ENCODE assay signal across 8 mouse cellular contexts in the genomic region with DNA sequence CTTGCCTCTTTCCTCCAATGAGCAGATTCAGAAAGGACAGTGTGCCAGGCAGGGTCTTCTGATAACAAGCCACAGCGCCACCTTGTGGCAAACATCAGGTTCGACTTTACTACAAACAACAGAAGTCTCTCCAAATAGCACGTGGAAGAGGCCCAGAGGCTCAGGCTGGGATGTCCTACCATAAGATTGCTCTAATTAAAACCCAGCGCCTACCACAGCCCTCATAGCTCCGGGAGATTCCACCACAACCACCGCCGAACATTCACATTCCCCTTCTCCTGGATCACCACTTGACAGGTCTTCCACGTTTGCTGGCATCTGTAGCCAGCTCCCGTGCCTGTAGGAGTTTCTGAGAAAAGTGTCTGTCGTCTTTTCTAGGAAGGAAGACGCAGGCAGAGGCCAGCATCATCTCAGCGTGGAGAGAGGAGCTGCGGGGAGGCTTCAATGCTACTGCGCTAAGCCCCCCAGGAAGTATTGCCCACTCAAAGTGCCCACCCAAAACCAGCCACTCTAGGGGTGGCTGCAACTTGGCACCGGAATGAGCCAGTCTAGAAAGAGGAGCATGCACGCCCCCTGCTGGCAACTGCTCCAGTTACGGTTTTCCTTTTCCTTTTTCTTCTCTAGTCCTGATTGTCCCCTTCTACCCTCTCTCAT. TPM values are rescaled to one million over a fixed set of nuclear protein-coding genes. Genes with fewer than 3 reads are reported as not detected.
DNase-seq lines count a peak whose midpoint lies in the region; ATAC-seq and TF ChIP-seq lines count a peak whose summit lies in the region.

No protein-coding gene starts in this region.

- H3K36me3 ChIP-seq in intestine, embryonic 15.5 days, result no peaks in the 10 kb centered on the region
- no peaks in the 10 kb centered on the region for H3K36me3 ChIP-seq in limb, embryonic 14.5 days (ENCODE audit: control insufficient read depth, insufficient read depth, low read length)
- H3K36me3 ChIP-seq in midbrain, embryonic 15.5 days (replicated peaks), result no peaks in the 10 kb centered on the region
- H3K36me3 ChIP-seq in spleen, adult 2 months (ENCODE audit: control insufficient read depth, insufficient read depth, low read length), result no peaks in the 10 kb centered on the region

- DNase-seq in urinary bladder, postnatal 14 days (ENCODE audit: low spot score), result peak; percentile 71
- no peak for DNase-seq in urinary bladder, postnatal 10 days (ENCODE audit: low spot score)
- DNase-seq in gastrocnemius, postnatal 36 days, result peak; percentile 50 to 58
- peak; percentile 90 for DNase-seq in limb, embryonic 14.5 days (ENCODE audit: low spot score)
- DNase-seq in spleen, adult 2 months (ENCODE audit: low read depth in 1 of 2, low spot score in 2 of 2), result peak; percentile 59 to 71

- 12% methylated on average over 17 of the region's 17 CpGs for WGBS in intestine, embryonic 15.5 days
- 14% methylated on average over 17 of the region's 17 CpGs for WGBS in limb, embryonic 14.5 days
- 8% methylated on average over 17 of the region's 17 CpGs for WGBS in midbrain, embryonic 15.5 days
- 6% methylated on average over 17 of the region's 17 CpGs for WGBS in spleen, adult 2 months

- H3K4me1 ChIP-seq in cortical plate, adult 2 months (ENCODE audit: control insufficient read depth, insufficient read depth, low read length), result no peaks in the 10 kb centered on the region
- H3K4me1 ChIP-seq in intestine, embryonic 15.5 days (replicated peaks), result peaks cover 13% of the 10 kb centered on the region; the same call in 1 of the 2 replicates
- peaks cover 7% of the 10 kb centered on the region for H3K4me1 ChIP-seq in limb, embryonic 14.5 days (ENCODE audit: control insufficient read depth, insufficient read depth, low read length)
- H3K4me1 ChIP-seq in midbrain, embryonic 15.5 days, result peaks cover 11% of the 10 kb centered on the region
- no peaks in the 10 kb centered on the region for H3K4me1 ChIP-seq in spleen, adult 2 months (ENCODE audit: control insufficient read depth, insufficient read depth, insufficient read length)

- no peak overlapping the region for H3K4me3 ChIP-seq in cortical plate, adult 2 months (ENCODE audit: insufficient read depth, low read length)
- peak overlapping the region; percentile 29 for H3K4me3 ChIP-seq in intestine, embryonic 15.5 days (replicated peaks)
- peak overlapping the region; percentile 21; the same call in 1 of the 2 replicates for H3K4me3 ChIP-seq in limb, embryonic 14.5 days (replicated peaks; ENCODE audit: low read length)
- H3K4me3 ChIP-seq in midbrain, embryonic 15.5 days, result peak overlapping the region; percentile 22
- peak overlapping the region; percentile 31; the same call in 1 of the 2 replicates for H3K4me3 ChIP-seq in spleen, adult 2 months (ENCODE audit: extremely low read depth, insufficient read depth, insufficient read length)

- peak; percentile 15 for ATAC-seq in intestine, embryonic 15.5 days
- ATAC-seq in limb, embryonic 14.5 days (ENCODE audit: low FRiP score, low read depth), result 0 out of 2 replicates have a peak, but pooled peaks have one; percentile 16
- no peak for ATAC-seq in midbrain, embryonic 15.5 days (replicated peaks)

- no peak overlapping the region for H3K27ac ChIP-seq in cortical plate, adult 2 months (ENCODE audit: insufficient read depth, low read length)
- peak overlapping the region; percentile 27; the same call in 1 of the 2 replicates for H3K27ac ChIP-seq in intestine, embryonic 15.5 days
- H3K27ac ChIP-seq in limb, embryonic 14.5 days (replicated peaks; ENCODE audit: low read depth, low read length), result no peak overlapping the region
- peak overlapping the region; percentile 59; the same call in 1 of the 2 replicates for H3K27ac ChIP-seq in midbrain, embryonic 15.5 days
- no peak overlapping the region for H3K27ac ChIP-seq in spleen, adult 2 months (ENCODE audit: insufficient read depth, low read length)

- H3K27me3 ChIP-seq in intestine, embryonic 15.5 days (replicated peaks), result no peaks in the 10 kb centered on the region
- H3K27me3 ChIP-seq in limb, embryonic 14.5 days (ENCODE audit: control insufficient read depth, insufficient read depth, low read length), result no peaks in the 10 kb centered on the region
- H3K27me3 ChIP-seq in midbrain, embryonic 15.5 days (replicated peaks), result no peaks in the 10 kb centered on the region
- H3K27me3 ChIP-seq in spleen, adult 2 months (ENCODE audit: control insufficient read depth, insufficient read depth, low read length), result no peaks in the 10 kb centered on the region

- intact Hi-C loops in gastrocnemius, postnatal 36 days (cut with DNase I), result loop anchor here (5.0 kb wide), 1 partner anchor 721 kb away; no protein-coding TSS in a partner anchor

- H3K9me3 ChIP-seq in intestine, embryonic 15.5 days, result no peaks in the 10 kb centered on the region
- H3K9me3 ChIP-seq in limb, embryonic 14.5 days (ENCODE audit: control insufficient read depth, low read length), result no peaks in the 10 kb centered on the region
- no peaks in the 10 kb centered on the region for H3K9me3 ChIP-seq in midbrain, embryonic 15.5 days

- TF ChIP-seq POLR2A in cortical plate, adult 2 months (IDR thresholded peaks at IDR 0.05; ENCODE audit: extremely low read depth, insufficient read depth, low read length), result no peak
- TF ChIP-seq POLR2A in limb, embryonic 14.5 days (IDR thresholded peaks at IDR 0.05; ENCODE audit: borderline replicate concordance, extremely low read depth, insufficient read depth, insufficient read length), result no peak
- TF ChIP-seq POLR2A in spleen, adult 2 months (IDR thresholded peaks at IDR 0.05; ENCODE audit: low read depth, low read length), result no peak

- no peak overlapping the region; the same call in 1 of the 2 replicates for H3K9ac ChIP-seq in intestine, embryonic 15.5 days
- H3K9ac ChIP-seq in limb, embryonic 14.5 days (ENCODE audit: low read depth, low read length, severe bottlenecking), result peak overlapping the region; percentile 13; the same call in 1 of the 2 replicates
- H3K9ac ChIP-seq in midbrain, embryonic 15.5 days, result no peak overlapping the region

- TF ChIP-seq CTCF in cortical plate, adult 2 months (IDR thresholded peaks at IDR 0.05; ENCODE audit: extremely low read depth, insufficient read depth, low read length), result peak; percentile 62
- TF ChIP-seq CTCF in spleen, adult 2 months (IDR thresholded peaks at IDR 0.05; ENCODE audit: extremely low read depth, insufficient read depth, insufficient read length, insufficient replicate concordance), result peak; percentile 57; the same call in 1 of the 2 replicates

- peak overlapping the region; percentile 57 for H3K4me2 ChIP-seq in intestine, embryonic 15.5 days (replicated peaks)
- peak overlapping the region; percentile 45 for H3K4me2 ChIP-seq in limb, embryonic 14.5 days (replicated peaks; ENCODE audit: low read depth, low read length, severe bottlenecking)
- H3K4me2 ChIP-seq in midbrain, embryonic 15.5 days, result peak overlapping the region; percentile 49

RNA-seq across cellular contexts. Expression of a gene that starts 4.8 kb away (rescaled TPM):
- 30.2 and 31.6 TPM in 2 replicates for polyA plus RNA-seq in cortical plate, adult 2 months (2012; rRNA removed)
- total RNA-seq in gastrocnemius, postnatal 36 days (2021), result 10 to 100 TPM in 1 of 2 experiments, 1 to 10 TPM in 1; 6.9 to 10.4 TPM
- 57.3 and 69.9 TPM in 2 replicates for polyA plus RNA-seq in intestine, embryonic 15.5 days (2015; fragmentation: Nextera tagmentation; extraction: Ambion mirVana)
- polyA plus RNA-seq in limb, embryonic 14.5 days (2012; rRNA removed), result 16.0 and 18.0 TPM in 2 replicates
- 24.7 and 26.5 TPM in 2 replicates for polyA plus RNA-seq in limb, embryonic 14.5 days (2014; fragmentation: Nextera tagmentation; extraction: Ambion mirVana)
- polyA plus RNA-seq in midbrain, embryonic 15.5 days (2015; fragmentation: Nextera tagmentation; extraction: Ambion mirVana), result 52.3 and 54.4 TPM in 2 replicates
- 17.9 and 19.4 TPM in 2 replicates for polyA plus RNA-seq in spleen, adult 2 months (2012; rRNA removed)

RNA-seq across cellular contexts. Expression of a gene that starts 28.5 kb away (rescaled TPM):
- 179 and 183 TPM in 2 replicates for polyA plus RNA-seq in cortical plate, adult 2 months (2012; rRNA removed)
- 100 to 1,000 TPM; 278 to 305 TPM for total RNA-seq in gastrocnemius, postnatal 36 days (2021)
- polyA plus RNA-seq in intestine, embryonic 15.5 days (2015; fragmentation: Nextera tagmentation; extraction: Ambion mirVana), result 368 and 384 TPM in 2 replicates
- 146 and 150 TPM in 2 replicates for polyA plus RNA-seq in limb, embryonic 14.5 days (2012; rRNA removed)
- polyA plus RNA-seq in limb, embryonic 14.5 days (2014; fragmentation: Nextera tagmentation; extraction: Ambion mirVana), result 215 and 226 TPM in 2 replicates
- 265 and 272 TPM in 2 replicates for polyA plus RNA-seq in midbrain, embryonic 15.5 days (2015; fragmentation: Nextera tagmentation; extraction: Ambion mirVana)
- 59.8 and 66.8 TPM in 2 replicates for polyA plus RNA-seq in spleen, adult 2 months (2012; rRNA removed)

Comparison
In these comparisons a context has a peak if more than half of its experiments do, and no peak if none do; other contexts are left out.
1. H3K27ac ChIP-seq: peak in intestine, embryonic 15.5 days (single experiment) and midbrain, embryonic 15.5 days (single experiment); none in cortical plate, adult 2 months (single experiment), limb, embryonic 14.5 days (single experiment) and spleen, adult 2 months (single experiment).
2. Peak in every context shown above with its lines, with median percentiles within 50 percentile points of each other: H3K4me2 ChIP-seq.